Mouse (Mus musculus) myocyte (in vitro differentiated cells): Measurements from ENCODE around the gene Fastkd3.

ENCODE experiments used
- CEBPB ChIP-seq: IDR thresholded peaks from 2 replicates; pipeline ENCODE4 v1.6.1; 2011; ENCODE audit warnings: mild to moderate bottlenecking, moderate library complexity; ENCODE audit not compliant: poor library complexity, insufficient read depth, severe bottlenecking
- MYOD1 ChIP-seq, 3 experiments: IDR thresholded peaks; one replicate each; pipeline ENCODE4 v1.6.1; 2011; ENCODE audit warnings: control low read depth in 2 of 3, low read depth in 2 of 3, mild to moderate bottlenecking in 2 of 3, moderate library complexity in 1 of 3; ENCODE audit not compliant: insufficient read length in 2 of 3, control insufficient read depth in 1 of 3
- MYOG ChIP-seq, 3 experiments: IDR thresholded peaks; one replicate each; pipeline ENCODE4 v1.6.1; 2011; ENCODE audit warnings: control low read depth in 2 of 3, low read depth in 2 of 3, mild to moderate bottlenecking in 2 of 3; ENCODE audit not compliant: insufficient read length in 2 of 3, control insufficient read depth in 1 of 3, insufficient read depth in 1 of 3
- POLR2A ChIP-seq: IDR thresholded peaks from one replicate; pipeline ENCODE4 v1.6.1; 2011; ENCODE audit warnings: low read depth, mild to moderate bottlenecking, control low read depth, moderate library complexity; ENCODE audit not compliant: insufficient read length
- POLR2AphosphoS2 ChIP-seq: IDR thresholded peaks from one replicate; pipeline ENCODE4 v1.6.1; 2011; ENCODE audit warnings: low read depth, control low read depth; ENCODE audit not compliant: insufficient read length
- SRF ChIP-seq: IDR thresholded peaks from one replicate; pipeline ENCODE4 v1.6.1; 2011; ENCODE audit warnings: low read depth; ENCODE audit not compliant: control insufficient read depth, insufficient read length
- TCF12 ChIP-seq: IDR thresholded peaks from one replicate; pipeline ENCODE4 v1.6.1; 2011; ENCODE audit warnings: mild to moderate bottlenecking, control low read depth; ENCODE audit not compliant: poor library complexity, insufficient read depth, severe bottlenecking
- TCF3 ChIP-seq: IDR thresholded peaks from one replicate; pipeline ENCODE4 v1.6.1; 2011; ENCODE audit warnings: low read depth, control low read depth; ENCODE audit not compliant: insufficient read length
- USF1 ChIP-seq: IDR thresholded peaks from one replicate; pipeline ENCODE4 v1.6.1; 2011; ENCODE audit warnings: low read depth, mild to moderate bottlenecking, control low read depth, moderate library complexity

DNA sequence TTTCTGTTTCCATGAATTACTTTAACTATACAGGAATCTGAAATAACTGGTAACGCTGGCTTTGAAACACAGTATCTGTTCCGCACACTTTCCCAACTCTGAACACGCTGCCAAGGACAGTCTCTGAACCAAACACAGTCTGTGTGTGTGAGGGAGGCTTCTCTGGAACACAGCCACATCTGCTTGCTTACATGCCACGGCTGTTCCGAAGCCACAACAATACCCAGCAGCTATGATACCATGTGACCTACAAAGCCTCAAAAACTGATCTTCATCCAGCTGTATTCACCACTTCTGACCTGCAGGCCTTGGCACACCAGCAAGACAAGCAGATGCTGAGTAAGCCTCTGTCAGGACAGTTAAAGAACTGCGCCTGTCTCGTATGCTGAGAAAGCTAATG is 4.1 kb upstream of the Fastkd3 start:
- TF ChIP-seq TCF12: no peak
- no peak for TF ChIP-seq POLR2A
- no peak for TF ChIP-seq POLR2AphosphoS2
- TF ChIP-seq USF1: no peak
- TF ChIP-seq TCF3: no peak
- no peak for TF ChIP-seq SRF
- no peak for TF ChIP-seq MYOD1 (IDR thresholded peaks at IDR 0.05; ENCODE audit: control insufficient read depth in 1 of 3, insufficient read length in 2 of 3, low read depth in 2 of 3)
- TF ChIP-seq MYOG (IDR thresholded peaks at IDR 0.05; ENCODE audit: control insufficient read depth in 1 of 3, insufficient read depth in 1 of 3, insufficient read length in 2 of 3, low read depth in 2 of 3): no peak
- TF ChIP-seq CEBPB: no peak
